Mouse (Mus musculus) MEL (cell line): ENCODE measurements around the gene Ywhab. TPM values are rescaled to one million over a fixed set of nuclear protein-coding genes. Genes with fewer than 3 reads are reported as not detected.

Experiments used
- DNase-seq: peaks from one replicate; pipeline ENCODE4 v3.0.0; 2011; ENCODE audit warnings: low read depth, low spot score
- H3K27ac ChIP-seq: 2 replicates; pipeline ENCODE4 v1.5.1; 2012; ENCODE audit warnings: low read depth, mild to moderate bottlenecking, control low read depth, low read length, moderate library complexity; ENCODE audit not compliant: control insufficient read depth
- H3K27me3 ChIP-seq, 2 experiments: fragments of 150-350 bp in 1 of 2; sonication (generic) in 1 of 2; 2 replicates each; pipeline ENCODE4 v1.6.1; 2012; ENCODE audit warnings: low read length in 2 of 2, mild to moderate bottlenecking in 2 of 2, improper control_type of control experiment in 1 of 2, moderate library complexity in 1 of 2; ENCODE audit not compliant: insufficient read depth in 2 of 2, control insufficient read depth in 1 of 2
- H3K36me3 ChIP-seq, 2 experiments: 2 replicates each; pipeline ENCODE4 v1.6.1; 2012 to 2014; ENCODE audit warnings: low read length in 2 of 2, improper control_type of control experiment in 1 of 2, inconsistent platforms in 1 of 2, mild to moderate bottlenecking in 1 of 2; ENCODE audit not compliant: insufficient read depth in 2 of 2, control insufficient read depth in 1 of 2
- H3K4me1 ChIP-seq, 2 experiments: fragments of 150-350 bp in 1 of 2; sonication (generic) in 1 of 2; 2 replicates each; pipeline ENCODE4 v1.6.1; 2012; ENCODE audit warnings: low read length in 2 of 2, improper control_type of control experiment in 1 of 2, mild to moderate bottlenecking in 1 of 2; ENCODE audit not compliant: insufficient read depth in 2 of 2, control insufficient read depth in 1 of 2
- H3K4me3 ChIP-seq, 2 experiments: fragments of 150-350 bp in 1 of 2; sonication (generic) in 1 of 2; 2 replicates each; pipeline ENCODE4 v1.5.1; 2012; ENCODE audit warnings: low read depth in 2 of 2, low read length in 2 of 2, mild to moderate bottlenecking in 2 of 2, moderate library complexity in 2 of 2, control low read depth in 1 of 2, improper control_type of control experiment in 1 of 2; ENCODE audit not compliant: control insufficient read depth in 1 of 2, insufficient read depth in 1 of 2
- H3K79me2 ChIP-seq: 2 replicates; pipeline ENCODE4 v1.6.1; 2012; ENCODE audit warnings: mild to moderate bottlenecking, low read length, moderate library complexity; ENCODE audit not compliant: control insufficient read depth, poor library complexity, insufficient read depth
- H3K9ac ChIP-seq: 2 replicates; pipeline ENCODE4 v1.6.1; 2012; ENCODE audit warnings: low read depth, mild to moderate bottlenecking, control low read depth, low read length, moderate library complexity; ENCODE audit not compliant: control insufficient read depth, poor library complexity, severe bottlenecking
- H3K9me3 ChIP-seq: fragments of 150-350 bp; sonication (generic); replicated peaks from 2 replicates; pipeline ENCODE4 v1.6.1; 2012; ENCODE audit warnings: mild to moderate bottlenecking, low read length, improper control_type of control experiment, moderate library complexity; ENCODE audit not compliant: insufficient read depth
- BHLHE40 ChIP-seq: IDR thresholded peaks from 2 replicates; pipeline ENCODE4 v1.6.1; 2012; ENCODE audit warnings: low read depth, mild to moderate bottlenecking, inconsistent platforms, low read length, improper control_type of control experiment, borderline replicate concordance
- EP300 ChIP-seq, 2 experiments: IDR thresholded peaks; 2 replicates each; pipeline ENCODE4 v1.6.1; 2011; ENCODE audit warnings: improper control_type of control experiment in 2 of 2, low read length in 2 of 2, low read depth in 1 of 2, mild to moderate bottlenecking in 1 of 2
- ETS1 ChIP-seq: IDR thresholded peaks from 2 replicates; pipeline ENCODE4 v1.6.1; 2012; ENCODE audit warnings: low read depth, mild to moderate bottlenecking, inconsistent platforms, low read length, improper control_type of control experiment, moderate library complexity
- JUND ChIP-seq: IDR thresholded peaks from 2 replicates; pipeline ENCODE4 v1.6.1; 2011; ENCODE audit warnings: low read depth, mild to moderate bottlenecking, improper control_type of control experiment, low read length
- MAFK ChIP-seq: IDR thresholded peaks from 2 replicates; pipeline ENCODE4 v1.6.1; 2011; ENCODE audit warnings: low read depth, mild to moderate bottlenecking, low read length, improper control_type of control experiment, borderline replicate concordance
- NRF1 ChIP-seq: IDR thresholded peaks from 2 replicates; pipeline ENCODE4 v1.6.1; 2014; ENCODE audit warnings: low read depth, mild to moderate bottlenecking, inconsistent platforms, low read length, improper control_type of control experiment, moderate library complexity; ENCODE audit not compliant: poor library complexity, insufficient read depth, severe bottlenecking
- POLR2AphosphoS2 ChIP-seq: IDR thresholded peaks from 2 replicates; pipeline ENCODE4 v1.6.1; 2011; ENCODE audit warnings: low read length, improper control_type of control experiment
- POLR2AphosphoS5 ChIP-seq: IDR thresholded peaks from 2 replicates; pipeline ENCODE4 v1.6.1; 2012; ENCODE audit warnings: low read depth, borderline replicate concordance, mild to moderate bottlenecking, inconsistent platforms, low read length, moderate library complexity, mixed read lengths
- RAD21 ChIP-seq: IDR thresholded peaks from 2 replicates; pipeline ENCODE4 v1.6.1; 2011; ENCODE audit warnings: mild to moderate bottlenecking, low read depth, low read length, improper control_type of control experiment
- SMC3 ChIP-seq: IDR thresholded peaks from 2 replicates; pipeline ENCODE4 v1.6.1; 2011; ENCODE audit warnings: low read depth, low read length, improper control_type of control experiment
- TCF12 ChIP-seq: IDR thresholded peaks from 2 replicates; pipeline ENCODE4 v1.6.1; 2014; ENCODE audit warnings: low read depth, mild to moderate bottlenecking, inconsistent platforms, low read length, improper control_type of control experiment, moderate library complexity
- ZC3H11A ChIP-seq: IDR thresholded peaks from 2 replicates; pipeline ENCODE4 v1.6.1; 2012; ENCODE audit warnings: low read depth, mild to moderate bottlenecking, inconsistent platforms, low read length, improper control_type of control experiment
- ZMIZ1 ChIP-seq: IDR thresholded peaks from 2 replicates; pipeline ENCODE4 v1.6.1; 2012; ENCODE audit warnings: low read depth, mild to moderate bottlenecking, inconsistent platforms, low read length, improper control_type of control experiment, moderate library complexity
- ZNF384 ChIP-seq: IDR thresholded peaks from 2 replicates; pipeline ENCODE4 v1.6.1; 2012; ENCODE audit warnings: low read depth, mild to moderate bottlenecking, inconsistent platforms, low read length, improper control_type of control experiment
- polyA plus RNA-seq, 2 experiments: library from polyadenylated mRNA; stranded (reverse) in 1 of 2; unstranded in 1 of 2; fragments of >175 nt in 1 of 2; fragments of >200 nt in 1 of 2; gene quantifications; 2 replicates each; pipeline versions ENCODE4 v1.2.1 to v1.2.4; 2012; ENCODE audit warnings: low replicate concordance in 2 of 2, low read depth in 1 of 2; ENCODE audit not compliant: insufficient read length in 2 of 2, insufficient read depth in 1 of 2, missing spikeins in 1 of 2
- total RNA-seq: library from RNA; depleted of rRNA; stranded (reverse); fragments of 300-350 nt; gene quantifications from 2 replicates; pipeline ENCODE4 v1.2.3, GENCODE M21; 2012

Ywhab gene
- total and polyA plus RNA-seq, 3 experiments, result 71.4 to 717 (median 179) TPM

DNA sequence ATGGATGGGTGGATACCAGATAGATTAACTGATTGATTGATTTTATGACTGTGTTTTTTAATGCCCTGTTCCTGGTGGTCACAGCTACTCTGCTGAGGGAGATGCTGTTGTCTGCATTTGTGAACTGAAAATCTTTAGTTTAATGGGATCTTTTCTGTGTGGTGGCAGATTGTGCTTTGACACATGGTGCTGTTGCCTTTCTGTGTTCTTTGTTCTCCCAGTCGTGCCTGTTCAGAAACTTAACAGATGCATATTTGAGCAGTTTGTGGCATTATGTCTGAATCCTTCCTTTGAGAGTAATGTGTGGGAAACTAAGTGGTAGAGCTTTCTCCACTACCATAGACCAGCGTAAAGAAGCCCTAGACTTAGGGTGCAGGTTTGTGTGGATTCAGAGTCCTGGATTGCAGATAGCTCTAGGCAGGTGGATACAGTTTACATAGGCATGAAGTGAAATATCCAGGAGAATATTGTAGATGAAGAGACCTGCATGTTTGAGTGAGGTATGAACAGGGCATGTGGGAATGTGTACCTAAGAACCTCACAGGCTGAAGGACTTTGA, 13.3 kb downstream of the Ywhab start:
- Histone ChIP-seq H3K36me3 (peaks cover 0 to 15% of the 10 kb centered on the region in 2 experiments; a peak in 3 of 4 replicates), H3K9me3 (no peaks in the 10 kb centered on the region), H3K9ac (no peak overlapping the region), H3K79me2 (peaks cover 66% of the 10 kb centered on the region)
- no peak for DNase-seq
- TF ChIP-seq POLR2AphosphoS5, result no peak
- TF ChIP-seq RAD21, result no peak
- TF ChIP-seq ZC3H11A, result no peak
- TF ChIP-seq NRF1, result no peak
- no peak for TF ChIP-seq ZMIZ1
- TF ChIP-seq BHLHE40, result no peak
- TF ChIP-seq MAFK, result no peak
- TF ChIP-seq, all 39 proteins: peak for 0
- no peak overlapping the region for H3K27ac ChIP-seq
- H3K4me1 ChIP-seq, result no peaks in the 10 kb centered on the region
- no peaks in the 10 kb centered on the region for H3K27me3 ChIP-seq
- no peak overlapping the region for H3K4me3 ChIP-seq

DNA sequence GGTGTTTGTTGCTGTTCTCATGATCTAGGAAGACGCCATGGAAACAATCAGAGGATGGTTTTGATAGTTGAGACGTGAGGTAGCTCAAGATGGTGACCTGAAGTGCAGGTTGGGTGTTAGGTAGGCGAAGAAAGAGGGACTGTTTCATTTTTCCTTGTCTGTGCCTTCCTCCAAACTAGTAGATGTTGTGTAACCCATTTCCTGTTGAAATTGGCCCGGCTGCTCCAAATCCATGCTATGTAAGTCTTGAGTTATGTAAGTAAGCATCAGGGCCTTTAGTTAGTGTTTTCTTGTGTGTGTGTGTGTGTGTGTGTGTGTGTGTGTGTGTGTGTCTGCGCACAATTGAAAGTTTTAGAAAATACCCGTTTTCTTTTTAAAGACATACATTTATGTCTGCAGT, 14.5 kb downstream of the Ywhab start:
- H3K9me3 ChIP-seq, result no peaks in the 10 kb centered on the region
- no peaks in the 10 kb centered on the region for H3K27me3 ChIP-seq
- H3K79me2 ChIP-seq, result peaks cover 55% of the 10 kb centered on the region
- H3K4me1 ChIP-seq, result no peaks in the 10 kb centered on the region
- H3K27ac ChIP-seq, result no peak overlapping the region
- no peak for DNase-seq
- no peak for TF ChIP-seq EP300 (IDR thresholded peaks at IDR 0.05; ENCODE audit: low read depth in 1 of 2, low read length in 2 of 2)
- no peak for TF ChIP-seq RAD21
- no peak for TF ChIP-seq ETS1
- no peak for TF ChIP-seq TCF12
- peaks cover 0 to 18% of the 10 kb centered on the region in 2 experiments; a peak in 3 of 4 replicates for H3K36me3 ChIP-seq
- H3K4me3 ChIP-seq, result no peak overlapping the region
- no peak overlapping the region for H3K9ac ChIP-seq

DNA sequence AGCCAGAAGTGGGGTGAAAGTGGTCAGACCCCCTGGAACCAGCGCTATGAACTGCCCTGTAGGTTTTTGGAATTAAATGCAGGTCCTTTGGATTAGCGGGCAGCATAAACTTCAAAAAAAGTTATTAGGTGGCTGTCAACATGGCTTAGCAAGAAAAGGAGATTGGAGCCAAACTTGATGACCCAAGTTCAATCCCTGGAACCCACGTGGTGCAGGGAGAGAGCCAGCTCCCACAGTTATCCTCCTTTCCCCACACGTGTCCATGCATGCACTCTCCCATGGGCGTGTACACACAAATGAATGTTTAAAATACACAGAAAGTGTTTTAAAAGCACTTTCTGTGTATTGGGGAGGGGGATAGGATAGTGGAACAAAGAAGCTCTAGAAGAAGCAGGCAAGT, 15.7 kb downstream of the Ywhab start:
- Histone ChIP-seq H3K27ac (no peak overlapping the region), H3K9ac (no peak overlapping the region), H3K79me2 (peaks cover 46% of the 10 kb centered on the region), H3K4me1 (no peaks in the 10 kb centered on the region), H3K27me3 (no peaks in the 10 kb centered on the region), H3K36me3 (peaks cover 0 to 26% of the 10 kb centered on the region in 2 experiments; a peak in 3 of 4 replicates), H3K4me3 (no peak overlapping the region), H3K9me3 (no peaks in the 10 kb centered on the region)
- DNase-seq, result no peak
- TF ChIP-seq POLR2AphosphoS2 (no peak), JUND (no peak), ZMIZ1 (no peak), ZC3H11A (no peak), ZNF384 (no peak), NRF1 (no peak), SMC3 (no peak)
